Mouse (Mus musculus): ENCODE measurements around the gene Arf3. TPM values are rescaled to one million over a fixed set of nuclear protein-coding genes. Genes with fewer than 3 reads are reported as not detected.

The Arf3 gene
- 164 and 198 TPM in 2 replicates for polyA plus RNA-seq (2012; rRNA removed)

GRCm38 (mm10) chr15:98762670-98763529, at the start of gene Arf3:
Gene Arf3 (minus strand): TSS chr15:98763214.

DNA sequence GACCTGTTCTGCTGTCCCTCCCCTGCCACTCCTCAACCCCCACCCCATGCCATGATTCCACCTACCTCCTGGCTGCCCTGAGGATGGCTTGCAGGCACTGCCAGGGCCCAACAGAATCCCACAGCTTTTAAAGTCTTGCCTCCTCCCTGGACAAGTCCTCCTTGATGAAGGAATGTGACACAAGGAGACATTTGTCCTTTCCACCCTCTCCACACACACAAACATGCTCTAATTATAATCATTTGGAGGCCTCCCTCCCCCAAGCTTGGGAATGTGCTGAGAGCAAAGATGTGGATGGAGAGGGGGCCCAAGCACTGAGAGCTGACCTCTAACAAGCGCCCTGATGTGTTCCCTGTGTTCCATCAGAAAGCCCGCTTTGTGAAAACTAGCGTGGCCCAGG, 46.4 kb upstream of the Arf3 start, which contains the start of gene Ddn:
Ddn (minus strand) TSS at position 101 of the 400 bp plus-strand sequence.

DNA sequence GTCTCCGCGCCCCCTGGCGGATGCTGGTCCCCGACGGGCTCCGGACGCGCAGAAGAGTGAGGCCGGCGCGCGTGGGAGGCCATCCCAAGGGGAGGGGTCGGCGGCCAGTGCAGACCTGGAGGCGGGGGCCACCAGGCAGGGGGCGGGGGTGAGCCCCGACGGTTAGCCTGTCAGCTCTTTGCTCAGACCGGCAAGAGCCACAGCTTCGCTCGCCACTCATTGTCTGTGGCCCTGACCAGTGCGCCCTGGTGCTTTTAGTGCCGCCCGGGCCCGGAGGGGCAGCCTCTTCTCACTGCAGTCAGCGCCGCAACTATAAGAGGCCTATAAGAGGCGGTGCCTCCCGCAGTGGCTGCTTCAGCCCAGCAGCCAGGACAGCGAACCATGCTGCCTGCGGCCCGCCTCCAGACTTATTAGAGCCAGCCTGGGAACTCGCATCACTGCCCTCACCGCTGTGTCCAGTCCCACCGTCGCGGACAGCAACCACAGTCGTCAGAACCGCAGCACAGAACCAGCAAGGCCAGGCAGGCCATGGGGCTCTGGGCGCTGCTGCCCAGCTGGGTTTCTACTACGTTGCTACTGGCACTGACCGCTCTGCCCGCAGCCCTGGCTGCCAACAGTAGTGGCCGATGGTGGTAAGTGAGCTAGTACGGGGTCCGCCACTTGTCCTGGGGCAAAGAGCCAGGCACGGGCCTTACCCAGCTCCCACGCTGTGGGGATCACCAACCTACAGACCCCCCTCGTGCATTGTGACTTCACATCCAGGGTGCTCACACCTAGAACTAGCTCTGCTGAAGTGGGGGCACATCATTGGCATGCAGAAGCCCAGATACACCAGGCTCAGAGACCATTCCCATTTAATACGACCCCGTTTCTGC, 26.9 kb upstream of the Arf3 start, which contains the start of gene Wnt1:
Wnt1 (plus strand) TSS at position 197 of the 875 bp plus-strand sequence.

GRCm38 (mm10) chr15:98777762-98778161, 14.7 kb upstream of the Arf3 start, which contains the start of gene Wnt10b:
Gene Wnt10b (minus strand): TSS chr15:98778150.

DNA sequence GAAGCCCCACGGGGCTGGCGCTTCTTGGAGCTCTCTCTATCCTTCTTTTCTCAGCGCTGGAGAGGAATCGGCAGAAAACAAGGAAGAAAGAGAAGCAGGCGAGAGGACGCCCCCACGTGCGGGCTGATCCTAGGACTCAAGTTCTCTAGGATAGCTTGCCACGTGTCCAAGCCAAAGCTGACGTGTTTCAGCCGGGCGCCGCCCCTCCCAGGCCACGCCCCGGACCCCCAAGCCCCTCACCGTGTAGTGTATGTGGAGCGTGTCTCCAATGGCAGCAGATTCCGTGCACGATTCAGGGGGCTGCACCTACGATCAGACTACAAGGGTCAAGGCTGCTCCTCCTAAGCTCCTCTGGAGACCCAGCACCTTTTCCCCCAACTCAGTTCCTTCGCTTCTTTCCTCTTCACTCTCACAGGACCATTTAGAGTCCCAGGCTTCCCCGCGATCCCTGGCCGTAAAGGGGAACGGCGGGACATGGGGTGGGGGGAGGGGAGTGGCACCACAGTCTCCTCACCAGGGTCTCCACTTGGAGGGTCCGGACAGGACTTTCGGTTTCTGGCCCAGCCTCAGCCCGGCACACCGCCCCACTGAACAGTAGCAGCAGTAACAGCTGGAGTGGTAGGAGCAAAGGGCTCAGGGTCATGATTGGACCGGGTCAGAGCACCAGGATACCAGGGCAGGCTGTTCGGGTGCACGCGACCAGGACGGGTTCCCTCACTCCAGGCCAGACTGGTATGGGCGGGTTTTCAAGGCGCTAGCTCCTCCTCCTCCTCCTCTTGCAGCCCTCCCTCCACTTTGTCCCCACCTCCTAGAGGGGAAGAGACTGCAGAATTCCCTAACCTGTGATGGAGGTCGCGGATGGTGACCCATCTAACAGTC, 35.3 kb downstream of the Arf3 start, which contains the start of gene Fkbp11:
Fkbp11 (minus strand) TSS at position 756 of the 879 bp plus-strand sequence.

DNA sequence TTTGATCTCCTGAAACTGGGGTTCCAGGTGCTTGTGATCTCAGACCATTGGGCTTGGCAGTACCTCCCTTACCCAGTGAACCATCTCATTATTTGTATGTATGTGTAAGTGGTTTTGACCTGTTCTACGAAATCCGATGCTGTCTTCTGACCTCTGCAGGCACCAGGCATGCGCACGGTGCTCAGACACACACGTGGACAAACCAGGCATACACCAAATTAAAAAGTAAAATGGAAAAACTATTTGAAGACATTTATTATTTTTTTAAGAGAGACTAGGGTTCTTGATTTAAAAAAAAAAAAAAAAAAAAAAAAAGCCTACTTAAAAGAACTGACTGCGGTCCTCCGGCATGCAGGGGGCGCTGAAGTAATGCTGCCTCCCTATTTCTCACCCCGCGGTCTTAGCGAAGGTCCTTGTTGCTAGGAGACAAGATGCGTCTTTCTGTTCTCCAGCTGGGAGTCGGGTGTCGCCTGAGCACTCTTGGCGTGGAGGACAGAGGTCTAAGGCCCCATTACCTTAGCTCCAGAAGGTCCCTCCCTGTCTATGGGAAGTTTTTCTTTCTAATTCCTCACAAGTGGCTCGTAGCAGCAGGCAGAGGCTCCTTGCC, 55.1 kb downstream of the Arf3 start, which contains the start of gene Ccdc65:
Ccdc65 (plus strand) TSS at position 442 of the 607 bp plus-strand sequence.

Other genes starting within 250 kb of the Arf3 start
- gene Kansl2, start 228.9 kb downstream of the Arf3 start, polyA plus RNA-seq (2012; rRNA removed): 90.0 and 92.4 TPM in 2 replicates
- 22.2 and 25.8 TPM in 2 replicates for gene Ccnt1, start 192.3 kb downstream of the Arf3 start, polyA plus RNA-seq (2012; rRNA removed)
- gene 4930415O20Rik, start 192.2 kb downstream of the Arf3 start, polyA plus RNA-seq (2012; rRNA removed): 0.24 TPM in 1 of 2 replicates, not detected in the other
- 42.5 and 49.1 TPM in 2 replicates for gene Adcy6, start 153.1 kb downstream of the Arf3 start, polyA plus RNA-seq (2012; rRNA removed)
- gene Cacnb3, start 132.4 kb downstream of the Arf3 start, polyA plus RNA-seq (2012; rRNA removed): 278 and 313 TPM in 2 replicates
- gene Ddx23, start 100.3 kb downstream of the Arf3 start, polyA plus RNA-seq (2012; rRNA removed): 41.2 and 44.4 TPM in 2 replicates
- 38.9 and 41.2 TPM in 2 replicates for gene Rnd1, start 85.8 kb downstream of the Arf3 start, polyA plus RNA-seq (2012; rRNA removed)
- 6.0 and 6.1 TPM in 2 replicates for gene Ccdc65, start 55.0 kb downstream of the Arf3 start, polyA plus RNA-seq (2012; rRNA removed)
- gene Fkbp11, start 35.0 kb downstream of the Arf3 start, polyA plus RNA-seq (2012; rRNA removed): 3.0 and 6.1 TPM in 2 replicates
- 0.35 and 1.4 TPM in 2 replicates for gene Wnt10b, start 14.9 kb upstream of the Arf3 start, polyA plus RNA-seq (2012; rRNA removed)
- 0.19 and 0.21 TPM in 2 replicates for gene Wnt1, start 26.6 kb upstream of the Arf3 start, polyA plus RNA-seq (2012; rRNA removed)
- 10.6 and 13.2 TPM in 2 replicates for gene Ddn, start 46.3 kb upstream of the Arf3 start, polyA plus RNA-seq (2012; rRNA removed)
- gene Prkag1, start 68.3 kb upstream of the Arf3 start, polyA plus RNA-seq (2012; rRNA removed): 62.9 and 66.0 TPM in 2 replicates
- 21.3 and 24.1 TPM in 2 replicates for gene Kmt2d, start 108.0 kb upstream of the Arf3 start, polyA plus RNA-seq (2012; rRNA removed)
- 47.9 and 49.9 TPM in 2 replicates for gene Rhebl1, start 131.3 kb upstream of the Arf3 start, polyA plus RNA-seq (2012; rRNA removed)
- 0.39 and 1.5 TPM in 2 replicates for gene Dhh, start 135.3 kb upstream of the Arf3 start, polyA plus RNA-seq (2012; rRNA removed)
- gene Lmbr1l, start 155.0 kb upstream of the Arf3 start, polyA plus RNA-seq (2012; rRNA removed): 75.4 and 86.9 TPM in 2 replicates
- 1,779 and 1,791 TPM in 2 replicates for gene Tuba1b, start 171.4 kb upstream of the Arf3 start, polyA plus RNA-seq (2012; rRNA removed)
- gene Gm49450, start 190.3 kb upstream of the Arf3 start, polyA plus RNA-seq (2012; rRNA removed): 384 and 475 TPM in 2 replicates
- 10,267 and 11,281 TPM in 2 replicates for gene Tuba1a, start 190.5 kb upstream of the Arf3 start, polyA plus RNA-seq (2012; rRNA removed)

Data from central nervous system, embryonic 18 days (tissue).